Mouse (Mus musculus): ENCODE data around the gene Cdk19. TPM values are rescaled to one million over a fixed set of nuclear protein-coding genes. Genes with fewer than 3 reads are reported as not detected.
"Not testable (repeated sequence)": the region's sequence is repeated elsewhere in the genome, so short reads cannot be mapped to it uniquely, and the experiment has no call there.

Gene Cdk19
- total RNA-seq, 2 experiments from 2014 or later: 50.2 to 54.1 TPM

DNA sequence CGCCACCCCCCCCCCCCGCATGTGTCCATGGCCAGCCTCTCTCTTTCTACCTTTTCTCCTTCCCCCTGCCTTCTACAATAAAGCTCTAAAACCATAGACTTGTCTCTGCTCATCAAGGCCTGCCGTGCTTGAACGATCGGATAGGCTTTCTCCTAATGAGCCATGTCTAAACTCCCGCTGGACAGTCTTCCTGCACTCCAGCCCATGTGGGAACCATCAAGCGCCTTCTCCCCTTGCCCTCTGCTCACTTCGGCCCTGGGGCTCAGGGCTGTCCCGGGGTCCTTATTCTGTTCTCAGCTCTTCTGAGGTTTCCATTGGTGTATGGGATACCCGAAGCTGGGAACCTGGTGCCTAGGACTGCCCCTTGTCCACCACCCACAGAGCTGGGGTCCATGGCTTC is 189.3 kb downstream of the Cdk19 start:
- DNase-seq (ENCODE audit: low spot score in 2 of 2): no peak
- intact Hi-C loops (cut with DNase I): loop anchor here (5.0 kb wide), 1 partner anchor 181 kb away; no protein-coding TSS in a partner anchor

DNA sequence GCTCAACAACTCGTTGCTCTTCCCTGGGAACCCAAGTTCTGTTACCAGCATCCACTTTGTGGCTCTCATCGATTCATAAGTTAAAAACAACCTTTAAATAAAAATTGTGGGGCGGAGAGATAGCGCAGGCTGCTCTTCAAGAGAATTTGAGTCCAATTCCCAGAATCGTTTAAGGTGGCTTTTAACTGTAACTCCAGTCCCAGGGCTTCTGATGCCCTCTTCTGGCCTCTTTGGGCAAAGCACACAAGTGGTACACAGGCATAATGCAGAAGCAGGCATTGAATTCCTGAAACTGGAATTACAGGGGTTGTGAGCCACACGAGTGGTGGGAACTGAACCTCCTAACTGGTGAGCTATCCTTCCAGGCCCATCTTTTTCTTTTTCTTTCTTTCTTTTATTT is 190.3 kb downstream of the Cdk19 start:
- no peak for DNase-seq (ENCODE audit: low spot score in 2 of 2)
- intact Hi-C loops (cut with DNase I): loop anchor here (5.0 kb wide), 1 partner anchor 182 kb away; no protein-coding TSS in a partner anchor

DNA sequence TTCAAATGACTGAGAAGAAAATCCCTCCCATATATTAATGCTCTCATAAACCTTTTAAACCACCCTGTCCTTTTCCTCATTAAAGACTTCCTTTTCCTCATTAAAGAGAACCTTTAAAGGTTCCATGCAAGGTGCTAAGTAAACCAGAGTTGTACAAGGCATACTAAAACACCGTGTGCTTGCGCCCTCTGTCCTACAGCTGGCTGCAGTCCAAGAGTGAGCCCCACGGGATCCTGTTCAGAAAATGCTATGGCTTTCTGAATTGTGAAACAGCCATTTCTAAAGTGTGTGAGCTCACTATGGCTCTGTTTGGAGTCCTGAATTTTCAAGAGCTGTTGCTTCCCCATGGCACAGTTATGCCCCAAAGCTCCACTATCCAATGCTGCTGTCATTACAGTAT is 191.3 kb downstream of the Cdk19 start:
- no peak for DNase-seq (ENCODE audit: low spot score in 2 of 2)
- intact Hi-C loops (cut with DNase I): no loop called here

GRCm38 (mm10) chr10:40532586-40532985 is 193.2 kb downstream of the Cdk19 start:
- intact Hi-C loops (cut with DNase I); DNase-seq (ENCODE audit: low spot score in 2 of 2): not testable (repeated sequence)

Other genes with a start within 250 kb of the Cdk19 start
- gene Slc16a10, start 197.3 kb upstream of the Cdk19 start, total RNA-seq (2021): 1 to 10 TPM; 2.6 to 3.1 TPM
- 10 to 100 TPM; 19.3 to 21.3 TPM for gene Rpf2, start 92.5 kb upstream of the Cdk19 start, total RNA-seq (2021)
- gene Gtf3c6, start 81.5 kb upstream of the Cdk19 start, total RNA-seq (2021): 10 to 100 TPM; 19.5 to 27.2 TPM
- gene Amd1, start 37.4 kb upstream of the Cdk19 start, total RNA-seq (2021): 10 to 100 TPM; 76.0 to 83.6 TPM
- not detected for gene Slc22a16, start 230.8 kb downstream of the Cdk19 start, total RNA-seq (2021)

All from left cerebral cortex, postnatal 36 days (tissue).